Mouse (Mus musculus): ENCODE data around the gene Arhgap29.
A peak's percentile ranks its signal among the peaks of the same experiment; 100 is the strongest.

Arhgap29 gene

GRCm38 (mm10) chr3:121941204-121941745, 11.1 kb upstream of the Arhgap29 start:
- DNase-seq (ENCODE audit: low spot score in 2 of 2), result no peak

- DNase-seq (ENCODE audit: low spot score in 2 of 2), result no peak
Measured at GRCm38 (mm10) chr3:121945957-121946356, 6.4 kb upstream of the Arhgap29 start.

GRCm38 (mm10) chr3:121946765-121947164, 5.6 kb upstream of the Arhgap29 start:
- DNase-seq (ENCODE audit: low spot score in 2 of 2), result no peak

GRCm38 (mm10) chr3:121950139-121950538, 2.2 kb upstream of the Arhgap29 start:
- DNase-seq (ENCODE audit: low spot score in 2 of 2), result no peak

DNA sequence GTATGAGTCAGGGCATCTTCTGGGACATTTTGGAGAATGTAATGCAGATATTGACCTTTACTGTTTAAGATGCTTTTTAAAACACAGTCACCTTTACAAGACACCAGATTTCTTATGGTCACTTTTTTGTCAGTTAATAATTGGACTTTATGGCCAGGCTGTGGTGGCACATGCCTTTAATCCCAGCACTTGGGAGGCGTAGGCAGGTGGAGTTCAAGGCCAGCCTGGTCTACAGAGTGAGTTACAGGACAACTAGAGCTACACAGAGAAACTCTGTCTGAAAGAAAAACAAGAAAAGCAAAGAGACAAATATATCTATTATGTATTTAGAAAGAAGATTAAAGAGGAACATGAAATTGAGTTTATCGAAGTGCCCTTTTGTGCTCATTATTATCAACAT, 1.2 kb upstream of the Arhgap29 start:
- no peak for DNase-seq (ENCODE audit: low spot score in 2 of 2)

DNA sequence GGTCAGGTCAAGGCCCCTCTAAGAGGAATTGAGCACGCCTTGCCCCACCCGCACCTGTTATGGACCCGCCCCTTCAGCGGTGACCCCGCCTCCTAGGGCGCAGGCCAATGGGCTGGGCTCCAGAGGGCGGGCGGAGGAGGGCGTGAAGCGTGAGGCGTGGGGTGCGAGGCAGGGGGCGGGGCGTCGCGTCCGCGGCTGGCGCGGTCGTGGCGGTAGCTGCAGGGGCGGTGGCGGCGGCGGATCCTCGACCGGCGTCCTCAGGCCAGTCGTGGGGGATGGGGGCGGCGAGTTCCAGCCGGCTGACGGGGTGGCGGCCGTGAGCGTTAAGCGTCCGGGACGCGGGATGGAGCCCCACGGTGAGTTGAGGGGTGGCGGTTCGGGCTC, 700 bp downstream of the Arhgap29 start:
- DNase-seq (ENCODE audit: low spot score in 2 of 2), result peak; percentile 87 to 94

DNA sequence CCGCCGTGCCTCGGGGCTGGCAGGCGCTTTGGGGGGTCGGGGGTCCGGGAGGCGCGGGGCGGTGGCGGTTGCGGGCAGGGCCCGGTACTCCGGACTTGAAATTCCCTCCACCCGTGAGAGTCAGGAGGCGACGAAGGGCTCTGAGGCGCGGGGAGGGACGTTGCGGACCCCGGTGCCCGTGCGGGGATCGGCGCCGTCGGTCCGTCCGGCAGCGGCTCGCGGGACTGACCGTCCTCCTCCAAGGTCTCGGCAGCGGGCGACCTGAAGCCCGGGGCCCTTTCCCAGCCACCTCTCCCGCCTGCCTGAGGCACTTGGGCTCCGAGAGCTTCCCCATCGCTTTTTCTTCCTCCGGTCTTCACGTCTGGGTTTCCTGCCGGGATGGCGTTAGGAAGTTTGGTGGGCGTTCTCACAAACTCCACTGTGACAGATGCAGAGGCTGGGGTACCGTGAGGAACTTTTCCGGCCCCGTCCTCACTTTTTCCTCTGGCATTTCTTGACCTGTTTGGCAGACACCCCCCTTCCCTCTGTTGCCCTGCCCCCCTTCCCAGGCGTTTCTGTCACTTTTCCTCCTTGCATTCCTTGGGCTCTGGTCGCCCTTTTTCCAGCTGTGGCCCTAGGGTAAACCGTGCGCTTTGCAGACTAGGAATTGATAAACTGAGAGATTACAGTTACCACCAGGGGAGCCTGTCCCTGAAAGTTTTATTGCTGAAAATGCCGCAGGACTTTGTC, 1.3 kb downstream of the Arhgap29 start:
- DNase-seq (ENCODE audit: low spot score in 2 of 2), result no peak

- DNase-seq (ENCODE audit: low spot score in 2 of 2), result no peak
Measured at GRCm38 (mm10) chr3:121954421-121954820, 2.1 kb downstream of the Arhgap29 start.

GRCm38 (mm10) chr3:121955527-121955926, 3.2 kb downstream of the Arhgap29 start:
- DNase-seq (ENCODE audit: low spot score in 2 of 2), result no peak

- DNase-seq (ENCODE audit: low spot score in 2 of 2), result no peak
Measured at GRCm38 (mm10) chr3:121956789-121957188, 4.4 kb downstream of the Arhgap29 start.

- no peak for DNase-seq (ENCODE audit: low spot score in 2 of 2)
Measured at GRCm38 (mm10) chr3:121957606-121958344, 5.4 kb downstream of the Arhgap29 start.

- no peak for DNase-seq (ENCODE audit: low spot score in 2 of 2)
Measured at GRCm38 (mm10) chr3:121964173-121964572, 11.8 kb downstream of the Arhgap29 start.

- DNase-seq (ENCODE audit: low spot score in 2 of 2), result peak; percentile 85 to 87
Measured at GRCm38 (mm10) chr3:121967681-121968476, 15.5 kb downstream of the Arhgap29 start.

DNA sequence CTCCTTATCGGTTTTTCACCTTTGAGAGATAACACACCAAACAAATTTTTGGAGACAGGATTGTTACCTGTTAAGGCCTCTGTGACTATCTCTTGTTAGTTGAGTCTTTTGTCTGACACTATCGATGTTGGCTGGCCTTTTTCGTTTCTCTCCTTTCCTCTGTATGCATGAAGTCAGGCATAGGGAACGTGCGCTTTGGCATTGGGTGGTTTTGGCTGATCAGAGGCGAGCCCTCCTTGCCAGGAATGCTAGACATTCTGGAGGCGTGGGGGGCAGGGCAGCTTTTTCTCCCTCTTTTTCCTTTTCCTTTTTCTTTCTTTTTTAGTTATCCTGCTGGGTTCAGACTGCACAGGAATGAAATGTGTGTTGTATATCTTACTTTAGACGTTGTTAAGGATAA, 16.3 kb downstream of the Arhgap29 start:
- peak; percentile 19 to 65 for DNase-seq (ENCODE audit: low spot score in 2 of 2)

- no peak for DNase-seq (ENCODE audit: low spot score in 2 of 2)
Measured at GRCm38 (mm10) chr3:121969451-121969850, 17.1 kb downstream of the Arhgap29 start.

DNA sequence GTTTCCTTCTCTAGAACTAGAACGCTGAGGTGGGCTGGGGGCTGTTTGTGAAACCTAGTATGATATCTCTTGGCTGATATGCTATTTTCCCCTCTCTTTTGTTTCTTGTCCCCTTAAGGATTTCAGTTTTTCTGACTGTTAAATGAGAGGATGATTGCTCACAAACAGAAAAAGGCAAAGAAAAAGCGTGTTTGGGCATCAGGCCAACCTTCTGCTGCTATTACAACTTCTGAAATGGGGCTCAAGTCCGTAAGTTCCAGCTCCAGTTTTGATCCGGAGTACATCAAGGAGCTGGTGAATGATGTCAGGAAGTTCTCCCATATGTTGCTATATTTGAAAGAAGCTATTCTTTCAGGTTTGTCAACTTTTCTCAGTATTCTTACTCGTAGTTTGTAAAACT, 21.4 kb downstream of the Arhgap29 start:
- no peak for DNase-seq (ENCODE audit: low spot score in 2 of 2)

GRCm38 (mm10) chr3:121975381-121975780, 23.0 kb downstream of the Arhgap29 start:
- no peak for DNase-seq (ENCODE audit: low spot score in 2 of 2)

DNA sequence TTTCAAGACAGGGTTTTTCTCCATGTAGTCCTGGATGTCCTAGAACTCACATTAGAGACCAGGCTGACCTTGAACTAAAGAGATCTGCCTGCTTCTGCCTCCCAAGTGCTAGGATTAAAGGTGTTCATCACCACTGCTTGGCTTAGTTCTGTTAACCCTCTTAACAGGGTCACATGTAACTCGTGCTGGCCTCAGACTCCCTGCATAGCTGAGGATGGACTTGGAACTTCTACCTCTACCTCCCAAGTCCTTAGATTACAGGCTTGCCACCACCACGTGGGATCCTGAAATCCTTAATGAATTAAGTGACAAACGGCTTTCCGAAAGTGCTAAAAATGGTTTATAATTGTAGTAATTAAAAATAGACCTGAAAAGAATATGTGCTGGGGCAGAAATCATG, 29.0 kb downstream of the Arhgap29 start:
- no peak for DNase-seq (ENCODE audit: low spot score in 2 of 2)

DNA sequence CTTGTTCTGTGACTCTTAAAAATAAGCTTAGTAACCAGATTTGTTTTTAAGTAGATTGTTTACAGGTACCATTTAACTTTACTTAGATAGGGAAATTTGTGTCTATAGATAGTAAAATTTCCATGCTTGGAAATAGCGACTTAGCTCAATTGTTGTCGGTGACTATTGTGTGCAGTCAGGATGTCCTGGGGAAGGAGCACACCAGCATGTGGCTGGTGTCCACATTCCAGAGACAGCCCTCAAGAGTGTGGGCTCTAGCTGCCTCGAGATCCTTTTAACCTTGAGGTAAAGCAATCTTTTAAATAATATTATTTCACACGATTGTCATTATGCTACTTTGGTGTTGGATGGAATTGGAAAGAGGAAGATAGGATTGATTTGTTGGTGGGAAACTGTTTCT, 30.1 kb downstream of the Arhgap29 start:
- DNase-seq (ENCODE audit: low spot score in 2 of 2), result no peak

GRCm38 (mm10) chr3:121995125-121995524, 42.8 kb downstream of the Arhgap29 start:
- DNase-seq (ENCODE audit: low spot score in 2 of 2), result no peak

GRCm38 (mm10) chr3:121999934-122000333, 47.6 kb downstream of the Arhgap29 start:
- DNase-seq (ENCODE audit: low spot score in 2 of 2), result no peak

DNA sequence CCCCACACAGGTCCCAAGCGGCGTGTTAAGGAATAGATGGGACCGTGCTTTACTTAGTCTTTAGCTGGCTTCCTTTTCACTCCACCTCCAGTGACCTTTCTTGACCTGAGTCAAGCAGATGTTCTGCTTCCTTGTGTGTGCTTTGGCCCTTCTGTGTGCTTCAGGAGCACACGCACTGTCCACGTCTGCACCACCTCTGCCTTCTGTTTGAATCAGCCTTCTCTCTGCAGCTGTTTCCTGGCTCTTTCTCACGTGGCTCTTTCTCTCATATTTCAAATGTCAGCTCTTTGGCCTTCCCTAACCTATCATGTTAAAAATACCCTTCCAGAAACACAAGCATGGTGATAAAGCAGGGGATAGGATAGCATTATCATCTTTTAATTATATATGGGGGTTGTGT, 49.2 kb downstream of the Arhgap29 start:
- no peak for DNase-seq (ENCODE audit: low spot score in 2 of 2)

Measured in urinary bladder, postnatal 4 days (tissue).